Mouse (Mus musculus) neural tube, embryonic 11.5 days (tissue): Measurements from ENCODE around the gene Fgd4. TPM values are rescaled to one million over a fixed set of nuclear protein-coding genes. Genes with fewer than 3 reads are reported as not detected.
A peak's percentile ranks its signal among the peaks of the same experiment; 100 is the strongest.

Source experiments
- ATAC-seq: fragments of 200-750 bp; cut with Nextera tagmentation; 2 replicates; pipeline ENCODE4 v1.8.0; 2017; ENCODE audit warnings: moderate number of reproducible peaks, mild to moderate bottlenecking, moderate TSS enrichment, moderate library complexity; ENCODE audit not compliant: insufficient read depth, low FRiP score, low TSS enrichment
- DNase-seq: peaks from one replicate; pipeline ENCODE4 v3.0.0-alpha.2; 2015; ENCODE audit warnings: low spot score
- H3K27ac ChIP-seq: fragments of 300-500 bp; sonication (generic); 2 replicates; pipeline ENCODE4 v1.5.1; 2014; ENCODE audit warnings: low read depth, mild to moderate bottlenecking, low read length
- H3K27me3 ChIP-seq: fragments of 300-500 bp; sonication (generic); 2 replicates; pipeline ENCODE4 v1.6.1; 2014; ENCODE audit warnings: mild to moderate bottlenecking, low read length, mixed read lengths; ENCODE audit not compliant: control insufficient read depth, insufficient read depth
- H3K36me3 ChIP-seq: fragments of 300-500 bp; sonication (generic); 2 replicates; pipeline ENCODE4 v1.6.1; 2014; ENCODE audit warnings: mild to moderate bottlenecking, low read length, moderate library complexity, mixed read lengths; ENCODE audit not compliant: control insufficient read depth, insufficient read depth
- H3K4me1 ChIP-seq: fragments of 300-500 bp; sonication (generic); 2 replicates; pipeline ENCODE4 v1.6.1; 2014; ENCODE audit warnings: low read length, mixed read lengths; ENCODE audit not compliant: control insufficient read depth, insufficient read depth
- H3K4me2 ChIP-seq: fragments of 300-500 bp; sonication (generic); 2 replicates; pipeline ENCODE4 v1.6.1; 2014; ENCODE audit warnings: low read depth, mild to moderate bottlenecking, moderate library complexity
- H3K4me3 ChIP-seq: fragments of 300-500 bp; sonication (generic); 2 replicates; pipeline ENCODE4 v1.5.1; 2014; ENCODE audit warnings: low read depth, low read length
- H3K9ac ChIP-seq: fragments of 300-500 bp; sonication (generic); 2 replicates; pipeline ENCODE4 v1.6.1; 2014; ENCODE audit warnings: mild to moderate bottlenecking, low read length
- H3K9me3 ChIP-seq: fragments of 300-500 bp; sonication (generic); 2 replicates; pipeline ENCODE4 v1.6.1; 2016; ENCODE audit warnings: low read length; ENCODE audit not compliant: control insufficient read depth
- WGBS: fragments of 180-500 bp; shearing (Covaris S2); extraction: QIAGEN DNeasy Blood & Tissue Kit; methylation state at CpG from one replicate; pipeline ENCODE4 v1.1.7; 2014; 5-methylcytosine and 5-hydroxymethylcytosine counted together
- polyA plus RNA-seq: library from polyadenylated mRNA; unstranded; fragments of >200 nt; fragmentation: Nextera tagmentation; extraction: Ambion mirVana; gene quantifications from 2 replicates; pipeline ENCODE4 v1.2.1, GENCODE M21; 2014

The Fgd4 gene
- polyA plus RNA-seq = 18.3 and 18.9 TPM in 2 replicates

GRCm38 (mm10) chr16:16600461-16600860 is at the start of gene Fgd4:
Gene Fgd4 (minus strand): TSS chr16:16600549.
- whole genome bisulfite sequencing = 35% methylated on average over 5 of the region's 5 CpGs
- Histone ChIP-seq H3K9me3 (no peaks in the 10 kb centered on the region), H3K36me3 (no peaks in the 10 kb centered on the region), H3K4me1 (no peaks in the 10 kb centered on the region), H3K4me2 (peak within 1 kb of the TSS; percentile 89), H3K27me3 (no peaks in the 10 kb centered on the region), H3K9ac (peak within 1 kb of the TSS; percentile 86), H3K4me3 (peak within 1 kb of the TSS; percentile 77), H3K27ac (0 out of 2 replicates have a peak within 1 kb of the TSS, but pooled peaks have one; percentile 20)
- DNase-seq (no peak), ATAC-seq (peak; percentile 42)

- Histone ChIP-seq H3K9me3 (no peaks in the 10 kb centered on the region), H3K4me1 (no peaks in the 10 kb centered on the region), H3K4me2 (no peak overlapping the region), H3K27me3 (no peaks in the 10 kb centered on the region), H3K9ac (no peak overlapping the region), H3K27ac (no peak overlapping the region), H3K36me3 (no peaks in the 10 kb centered on the region), H3K4me3 (no peak overlapping the region)
- DNase-seq = no peak
- WGBS = 78% methylated on average over 1 of the region's 1 CpGs
- ATAC-seq = no peak
These were observed 44.8 kb upstream of the Fgd4 start for GRCm38 (mm10) chr16:16645148-16645547.

- ATAC-seq (no peak), DNase-seq (no peak)
- H3K9ac ChIP-seq = no peak overlapping the region
- H3K36me3 ChIP-seq = no peaks in the 10 kb centered on the region
- H3K4me3 ChIP-seq = no peak overlapping the region
- no peaks in the 10 kb centered on the region for H3K9me3 ChIP-seq
- no peak overlapping the region for H3K4me2 ChIP-seq
- H3K27me3 ChIP-seq = no peaks in the 10 kb centered on the region
- no peak overlapping the region for H3K27ac ChIP-seq
- no peaks in the 10 kb centered on the region for H3K4me1 ChIP-seq
These were observed 33.4 kb upstream of the Fgd4 start for GRCm38 (mm10) chr16:16633730-16634129.

GRCm38 (mm10) chr16:16599586-16600401 is 555 bp downstream of the Fgd4 start:
- Histone ChIP-seq H3K9ac (peak overlapping the region; percentile 86), H3K27ac (0 out of 2 replicates have a peak overlapping the region, but pooled peaks have one; percentile 20), H3K9me3 (no peaks in the 10 kb centered on the region), H3K36me3 (no peaks in the 10 kb centered on the region), H3K4me2 (peak overlapping the region; percentile 89), H3K4me1 (no peaks in the 10 kb centered on the region), H3K27me3 (no peaks in the 10 kb centered on the region), H3K4me3 (peak overlapping the region; percentile 77)
- ATAC-seq (peak; percentile 88), DNase-seq (peak; percentile 68)
- WGBS = under 1% methylated on average over 77 of the region's 77 CpGs

GRCm38 (mm10) chr16:16596582-16596981 is 3.8 kb downstream of the Fgd4 start:
- ATAC-seq (no peak), DNase-seq (no peak)
- H3K36me3 ChIP-seq = no peaks in the 10 kb centered on the region
- H3K9me3 ChIP-seq = no peaks in the 10 kb centered on the region
- no peaks in the 10 kb centered on the region for H3K27me3 ChIP-seq
- no peaks in the 10 kb centered on the region for H3K4me1 ChIP-seq
- no peak overlapping the region for H3K4me3 ChIP-seq
- H3K9ac ChIP-seq = no peak overlapping the region
- H3K4me2 ChIP-seq = no peak overlapping the region
- H3K27ac ChIP-seq = no peak overlapping the region

- ATAC-seq (no peak), DNase-seq (no peak)
- Histone ChIP-seq H3K4me2 (no peak overlapping the region), H3K27me3 (no peaks in the 10 kb centered on the region), H3K36me3 (no peaks in the 10 kb centered on the region), H3K27ac (no peak overlapping the region), H3K4me3 (no peak overlapping the region), H3K9ac (no peak overlapping the region), H3K4me1 (no peaks in the 10 kb centered on the region), H3K9me3 (no peaks in the 10 kb centered on the region)
These were observed 7.7 kb downstream of the Fgd4 start for GRCm38 (mm10) chr16:16592622-16593021.

GRCm38 (mm10) chr16:16584409-16585032 is 15.8 kb downstream of the Fgd4 start:
- no peak overlapping the region for H3K9ac ChIP-seq
- no peaks in the 10 kb centered on the region for H3K27me3 ChIP-seq
- no peaks in the 10 kb centered on the region for H3K9me3 ChIP-seq
- WGBS = 81% methylated on average over 4 of the region's 4 CpGs
- no peaks in the 10 kb centered on the region for H3K36me3 ChIP-seq
- H3K4me1 ChIP-seq = no peaks in the 10 kb centered on the region
- ATAC-seq = peak; percentile 85
- DNase-seq = peak; percentile 79
- no peak overlapping the region for H3K4me2 ChIP-seq
- H3K27ac ChIP-seq = no peak overlapping the region
- H3K4me3 ChIP-seq = no peak overlapping the region

- H3K27me3 ChIP-seq = no peaks in the 10 kb centered on the region
- ATAC-seq (no peak), DNase-seq (no peak)
- H3K4me2 ChIP-seq = no peak overlapping the region
- no peaks in the 10 kb centered on the region for H3K9me3 ChIP-seq
- H3K9ac ChIP-seq = no peak overlapping the region
- H3K27ac ChIP-seq = no peak overlapping the region
- no peaks in the 10 kb centered on the region for H3K36me3 ChIP-seq
- H3K4me1 ChIP-seq = no peaks in the 10 kb centered on the region
- H3K4me3 ChIP-seq = no peak overlapping the region
These were observed 23.8 kb downstream of the Fgd4 start for GRCm38 (mm10) chr16:16576556-16576955.

GRCm38 (mm10) chr16:16574508-16574907 is 25.8 kb downstream of the Fgd4 start:
- Histone ChIP-seq H3K9me3 (no peaks in the 10 kb centered on the region), H3K4me3 (no peak overlapping the region), H3K36me3 (no peaks in the 10 kb centered on the region), H3K9ac (no peak overlapping the region), H3K4me2 (no peak overlapping the region), H3K27ac (no peak overlapping the region), H3K27me3 (no peaks in the 10 kb centered on the region), H3K4me1 (no peaks in the 10 kb centered on the region)
- no peak for DNase-seq
- ATAC-seq = no peak
